ENCODE assay signal across 1 mouse cellular context in the genomic region with DNA sequence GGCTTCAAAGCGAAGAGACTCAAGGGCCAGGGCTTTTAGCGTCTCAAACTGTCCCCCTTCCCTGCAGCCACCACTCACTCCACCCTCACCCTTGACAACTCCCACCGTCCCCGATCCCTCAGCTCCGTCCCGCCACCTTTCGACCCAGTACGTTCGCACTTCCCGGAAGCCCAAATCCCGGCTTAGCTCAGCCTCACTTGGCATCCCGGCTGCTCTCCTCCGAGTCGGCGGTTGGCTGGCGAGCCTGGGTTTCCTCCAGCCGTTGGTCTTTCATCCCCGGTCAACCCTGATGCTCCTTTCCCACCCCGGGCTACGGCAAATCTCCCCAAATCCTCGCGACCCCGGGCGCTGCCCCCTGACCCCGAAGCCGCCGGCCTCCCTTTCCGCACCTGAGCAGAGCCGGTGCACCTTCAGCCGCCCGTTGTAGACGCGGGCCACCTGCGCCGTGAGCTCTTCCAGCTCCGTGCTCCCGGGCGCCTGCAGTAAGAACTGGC.
TF ChIP-seq lines count a peak whose summit lies in the region.

No protein-coding gene starts in this region.

TF ChIP-seq in CH12.LX, 34 proteins besides CTCF, POLR2A, EP300 and RAD21 (continued from another document):
- TF ChIP-seq POLR2AphosphoS2 (IDR thresholded peaks at IDR 0.05; ENCODE audit: low read depth, low read length) (no peak; the same call in 1 of the 2 replicates), MXI1 (IDR thresholded peaks at IDR 0.05; ENCODE audit: low read depth, low read length) (no peak), HCFC1 (IDR thresholded peaks at IDR 0.05; ENCODE audit: low read depth, low read length) (no peak), UBTF (IDR thresholded peaks at IDR 0.05; ENCODE audit: low read depth, low read length) (no peak), MEF2A (IDR thresholded peaks at IDR 0.05; ENCODE audit: borderline replicate concordance, low read depth, low read length) (no peak)
